Mouse (Mus musculus) heart, embryonic 11.5 days (tissue): ENCODE data around the gene Aldoc. TPM values are rescaled to one million over a fixed set of nuclear protein-coding genes. Genes with fewer than 3 reads are reported as not detected.

Source experiments
- ATAC-seq: fragments of 200-750 bp; cut with Nextera tagmentation; replicated peaks from 2 replicates; pipeline ENCODE4 v1.8.0; 2017; ENCODE audit warnings: moderate library complexity; ENCODE audit not compliant: insufficient number of reproducible peaks, low FRiP score, low TSS enrichment
- H3K27ac ChIP-seq: fragments of 300-500 bp; sonication (generic); 2 replicates; pipeline ENCODE4 v1.5.1; 2014; ENCODE audit warnings: mild to moderate bottlenecking, low read depth, low read length
- H3K27me3 ChIP-seq: fragments of 300-500 bp; sonication (generic); 2 replicates; pipeline ENCODE4 v1.6.1; 2014; ENCODE audit warnings: mild to moderate bottlenecking, low read length, mixed read lengths; ENCODE audit not compliant: control insufficient read depth, insufficient read depth
- H3K36me3 ChIP-seq: fragments of 300-500 bp; sonication (generic); 2 replicates; pipeline ENCODE4 v1.6.1; 2014; ENCODE audit warnings: mild to moderate bottlenecking, low read length, moderate library complexity, mixed read lengths; ENCODE audit not compliant: control insufficient read depth, insufficient read depth
- H3K4me1 ChIP-seq: fragments of 300-500 bp; sonication (generic); 2 replicates; pipeline ENCODE4 v1.6.1; 2014; ENCODE audit warnings: low read length; ENCODE audit not compliant: control insufficient read depth, insufficient read depth
- H3K4me2 ChIP-seq: fragments of 300-500 bp; sonication (generic); 2 replicates; pipeline ENCODE4 v1.6.1; 2014; ENCODE audit warnings: mild to moderate bottlenecking, moderate library complexity
- H3K4me3 ChIP-seq: fragments of 300-500 bp; sonication (generic); 2 replicates; pipeline ENCODE4 v1.5.1; 2014; ENCODE audit warnings: low read depth, low read length
- H3K9ac ChIP-seq: fragments of 300-500 bp; sonication (generic); 2 replicates; pipeline ENCODE4 v1.6.1; 2014; ENCODE audit warnings: mild to moderate bottlenecking, low read depth, low read length, moderate library complexity
- H3K9me3 ChIP-seq: fragments of 300-500 bp; sonication (generic); replicated peaks from 2 replicates; pipeline ENCODE4 v1.6.1; 2016; ENCODE audit warnings: low read length; ENCODE audit not compliant: control insufficient read depth
- WGBS: fragments of 180-500 bp; shearing (Covaris S2); extraction: QIAGEN DNeasy Blood & Tissue Kit; methylation state at CpG from one replicate; pipeline ENCODE4 v1.1.7; 2014; ENCODE audit not compliant: insufficient replicate concordance; 5-methylcytosine and 5-hydroxymethylcytosine counted together
- polyA plus RNA-seq: library from polyadenylated mRNA; unstranded; fragments of >200 nt; fragmentation: Nextera tagmentation; extraction: Ambion mirVana; gene quantifications from 2 replicates; pipeline ENCODE4 v1.2.1, GENCODE M21; 2014

Aldoc gene
- polyA plus RNA-seq, 1 experiment from 2014 or later = 12.4 TPM

DNA sequence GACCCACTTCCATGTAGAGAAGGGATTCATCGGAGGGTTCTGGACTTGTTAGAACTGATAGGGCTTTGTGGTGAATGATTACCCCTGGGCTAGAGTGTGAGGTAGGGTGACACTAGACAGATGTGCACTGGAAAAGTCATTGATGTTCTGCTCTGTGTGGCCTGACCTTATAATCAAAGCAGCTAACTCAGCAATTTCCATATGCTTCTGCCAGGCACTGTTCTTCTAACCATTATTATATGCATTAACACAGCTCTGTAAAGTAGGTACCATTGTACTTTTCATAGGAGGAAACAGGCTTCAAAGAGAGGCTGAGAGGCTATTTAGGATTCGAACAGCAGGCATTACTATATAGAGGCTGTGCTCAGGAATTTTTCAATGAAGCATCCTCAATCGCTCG lies 4.4 kb downstream of the Aldoc start:
- no peak for ATAC-seq
- Histone ChIP-seq H3K36me3 (0 out of 2 replicates have a peak, but pooled peaks cover 2% of the 10 kb centered on the region), H3K4me1 (peaks cover 4% of the 10 kb centered on the region), H3K9ac (no peak overlapping the region), H3K4me2 (no peak overlapping the region), H3K9me3 (no peaks in the 10 kb centered on the region), H3K27me3 (no peaks in the 10 kb centered on the region), H3K4me3 (no peak overlapping the region), H3K27ac (no peak overlapping the region)
- 90% methylated on average over 4 of the region's 4 CpGs for WGBS

DNA sequence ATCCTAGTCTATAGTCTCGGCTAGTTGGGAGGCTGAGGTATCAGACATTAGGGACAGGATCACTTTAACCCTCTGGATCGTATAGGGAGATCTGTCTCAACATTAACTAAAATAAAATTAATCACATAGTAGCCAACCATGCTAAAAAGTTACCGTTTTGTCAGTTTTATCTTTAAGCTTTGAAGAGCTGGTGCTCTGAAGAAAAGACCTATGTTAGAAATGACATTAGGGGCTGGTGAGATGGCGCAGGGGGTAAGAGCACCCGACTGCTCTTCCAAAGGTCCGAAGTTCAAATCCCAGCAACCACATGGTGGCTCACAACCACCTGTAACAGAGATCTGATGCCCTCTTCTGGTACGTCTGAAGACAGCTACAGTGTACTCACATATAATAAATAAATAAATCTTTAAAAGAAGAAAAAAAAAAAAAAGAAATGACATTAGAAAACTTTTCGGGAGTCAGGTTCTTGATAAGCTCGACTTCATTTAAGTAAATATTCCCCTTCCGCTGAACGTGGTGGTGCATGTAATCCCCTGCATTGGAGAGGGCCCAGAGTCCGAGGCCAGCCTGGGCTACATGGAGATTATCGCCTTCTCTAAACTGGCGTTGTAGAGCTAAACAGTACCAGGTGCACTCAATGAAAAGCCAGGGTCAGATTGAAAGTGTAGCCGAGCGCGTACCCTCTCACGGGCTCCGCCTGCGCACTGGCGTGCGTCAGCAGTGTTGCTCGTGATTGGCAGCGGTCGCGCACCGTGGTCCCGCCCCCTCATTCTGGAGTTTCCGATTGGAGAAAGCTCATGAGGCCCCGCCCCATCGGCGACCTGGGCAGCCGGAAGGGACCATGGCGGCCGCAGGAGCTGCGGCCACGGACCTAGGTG lies 5.1 kb downstream of the Aldoc start, which contains the start of gene Pigs:
Pigs (plus strand) TSS at position 782 of the 878 bp plus-strand sequence.
- peak within 1 kb of the TSS; percentile 89 for H3K9ac ChIP-seq
- no peak within 1 kb of the TSS for H3K27ac ChIP-seq
- H3K4me3 ChIP-seq = peak within 1 kb of the TSS; percentile 95
- 0 out of 2 replicates have a peak, but pooled peaks cover 2% of the 10 kb centered on the region for H3K36me3 ChIP-seq
- peak; percentile 92 for ATAC-seq
- H3K27me3 ChIP-seq = no peaks in the 10 kb centered on the region
- 12% methylated on average over 37 of the region's 37 CpGs for WGBS
- peaks cover 4% of the 10 kb centered on the region for H3K4me1 ChIP-seq
- peak within 1 kb of the TSS; percentile 92 for H3K4me2 ChIP-seq
- H3K9me3 ChIP-seq = no peaks in the 10 kb centered on the region

GRCm38 (mm10) chr11:78328512-78329056 lies 5.8 kb downstream of the Aldoc start:
- 1% methylated on average over 41 of the region's 41 CpGs for WGBS
- Histone ChIP-seq H3K4me2 (peak overlapping the region; percentile 92), H3K27ac (no peak overlapping the region), H3K27me3 (no peaks in the 10 kb centered on the region), H3K36me3 (peaks cover 8% of the 10 kb centered on the region; the same call in 1 of the 2 replicates), H3K4me1 (no peaks in the 10 kb centered on the region; the same call in 1 of the 2 replicates), H3K9me3 (no peaks in the 10 kb centered on the region), H3K9ac (peak overlapping the region; percentile 89), H3K4me3 (peak overlapping the region; percentile 95)
- peak; percentile 54; the same call in 1 of the 2 replicates for ATAC-seq

DNA sequence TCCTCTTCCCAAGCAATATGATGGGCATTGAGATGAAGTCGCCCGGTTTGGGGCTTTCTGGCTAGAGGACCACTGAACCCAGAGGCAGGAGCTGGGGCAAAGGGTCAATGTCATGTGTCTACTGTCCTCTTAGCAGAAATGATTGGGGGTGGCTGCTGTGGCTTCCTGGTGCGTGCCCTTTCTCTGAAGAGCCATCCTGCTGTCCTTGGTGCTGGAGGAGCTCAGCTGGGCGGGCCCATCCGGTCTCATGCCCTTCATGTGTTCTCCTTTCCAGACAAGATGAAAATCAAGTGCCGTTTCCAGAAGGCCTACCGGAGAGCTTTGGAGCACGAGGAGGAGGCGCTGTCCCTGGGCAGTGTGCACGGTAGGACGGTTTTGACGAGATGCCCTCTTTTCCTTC lies 9.9 kb downstream of the Aldoc start:
- ATAC-seq = no peak
- H3K36me3 ChIP-seq = peaks cover 10% of the 10 kb centered on the region; the same call in 1 of the 2 replicates
- WGBS = 95% methylated on average over 12 of the region's 12 CpGs

DNA sequence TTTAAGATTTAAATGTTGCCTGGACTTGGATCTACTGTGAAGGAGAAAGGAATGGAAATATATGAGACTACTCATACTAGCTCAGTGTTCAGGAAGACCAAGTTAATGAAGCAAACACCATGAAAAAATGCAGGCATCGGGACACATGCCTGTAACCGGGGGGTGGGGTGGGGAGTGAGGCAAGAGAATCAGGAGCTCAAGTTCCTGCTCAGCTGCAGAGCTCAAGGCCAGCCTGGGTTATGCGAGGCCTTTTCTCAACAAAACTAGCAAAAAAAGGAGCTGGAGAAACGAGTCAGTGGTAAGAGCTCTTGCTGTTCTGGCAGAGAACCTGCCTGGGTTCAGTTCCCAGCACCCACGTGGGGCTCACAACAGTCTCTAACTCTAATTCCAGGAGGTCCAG lies 11.2 kb downstream of the Aldoc start:
- ATAC-seq = no peak
- Histone ChIP-seq H3K4me1 (no peaks in the 10 kb centered on the region; the same call in 1 of the 2 replicates), H3K27ac (no peak overlapping the region), H3K9ac (no peak overlapping the region), H3K4me2 (no peak overlapping the region), H3K4me3 (no peak overlapping the region), H3K27me3 (no peaks in the 10 kb centered on the region), H3K36me3 (peaks cover 13% of the 10 kb centered on the region), H3K9me3 (no peaks in the 10 kb centered on the region)
- 87% methylated on average over 5 of the region's 5 CpGs for WGBS

More for the DNA sequence above, 9.9 kb downstream of the Aldoc start:
- Histone ChIP-seq H3K4me1 (no peaks in the 10 kb centered on the region; the same call in 1 of the 2 replicates), H3K4me3 (no peak overlapping the region), H3K4me2 (no peak overlapping the region), H3K27ac (no peak overlapping the region), H3K9ac (no peak overlapping the region), H3K9me3 (no peaks in the 10 kb centered on the region), H3K27me3 (no peaks in the 10 kb centered on the region)

GRCm38 (mm10) chr11:78337040-78337439 lies 14.3 kb downstream of the Aldoc start:
- no peak overlapping the region for H3K9ac ChIP-seq
- H3K27ac ChIP-seq = no peak overlapping the region
- H3K4me2 ChIP-seq = no peak overlapping the region
- H3K9me3 ChIP-seq = no peaks in the 10 kb centered on the region
- H3K27me3 ChIP-seq = no peaks in the 10 kb centered on the region
- WGBS = 89% methylated on average over 8 of the region's 8 CpGs
- no peak for ATAC-seq
- H3K4me3 ChIP-seq = no peak overlapping the region
- H3K36me3 ChIP-seq = peaks cover 20% of the 10 kb centered on the region
- no peaks in the 10 kb centered on the region; the same call in 1 of the 2 replicates for H3K4me1 ChIP-seq

DNA sequence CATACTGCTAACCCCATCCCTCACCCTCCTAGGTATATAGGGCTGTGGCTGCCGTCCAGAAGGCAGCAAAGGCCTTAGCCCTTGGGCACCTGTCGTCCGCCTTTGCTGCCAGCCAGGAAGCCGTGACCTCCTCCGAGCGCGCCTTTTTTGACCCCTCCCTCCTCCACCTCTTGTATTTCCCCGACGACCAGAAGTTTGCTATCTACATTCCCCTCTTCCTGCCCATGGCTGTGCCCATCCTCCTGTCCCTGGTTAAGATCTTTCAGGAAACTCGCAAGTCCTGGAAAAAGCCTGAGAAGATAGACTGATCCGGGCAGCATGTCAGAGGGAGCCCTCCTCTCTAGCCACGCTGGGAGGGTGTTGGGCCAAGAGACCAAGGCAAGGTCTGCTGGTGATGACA lies 18.9 kb downstream of the Aldoc start:
- no peak overlapping the region for H3K27ac ChIP-seq
- no peak overlapping the region for H3K4me3 ChIP-seq
- no peak overlapping the region for H3K4me2 ChIP-seq
- H3K4me1 ChIP-seq = peaks cover 24% of the 10 kb centered on the region
- no peaks in the 10 kb centered on the region for H3K27me3 ChIP-seq
- H3K9me3 ChIP-seq = no peaks in the 10 kb centered on the region
- 63% methylated on average over 12 of the region's 12 CpGs for WGBS
- no peak for ATAC-seq
- H3K36me3 ChIP-seq = peaks cover 10% of the 10 kb centered on the region; the same call in 1 of the 2 replicates
- H3K9ac ChIP-seq = no peak overlapping the region

GRCm38 (mm10) chr11:78343381-78344327 lies 20.9 kb downstream of the Aldoc start, which contains the start of gene Unc119:
Gene Unc119, plus strand, starts transcription at chr11:78343482.
- Histone ChIP-seq H3K27ac (peak within 1 kb of the TSS; percentile 79), H3K36me3 (peaks cover 14% of the 10 kb centered on the region; the same call in 1 of the 2 replicates), H3K4me2 (peak within 1 kb of the TSS; percentile 83), H3K9ac (peak within 1 kb of the TSS; percentile 92), H3K4me3 (peak within 1 kb of the TSS; percentile 88), H3K9me3 (no peaks in the 10 kb centered on the region), H3K27me3 (no peaks in the 10 kb centered on the region), H3K4me1 (peaks cover 24% of the 10 kb centered on the region)
- WGBS = 2% methylated on average over 56 of the region's 66 CpGs
- ATAC-seq = peak; percentile 74
